In genomic region chr11:97599104-97599503, GRCm38 (mm10) we compare ENCODE assay signal across 33 mouse cellular contexts. TPM values are rescaled to one million over a fixed set of nuclear protein-coding genes. Genes with fewer than 3 reads are reported as not detected.
DNase-seq lines count a peak whose midpoint lies in the region; ATAC-seq and TF ChIP-seq lines count a peak whose summit lies in the region.
"Had no signal": no experiment of that assay in that cellular context is flagged by ENCODE, and none has a peak within 500 bp of the region (broad histone marks: within the 10 kb centered on the region; RNA-seq: fewer than 3 reads in every experiment).

No protein-coding gene starts in this region.

- no peak overlapping the region for H3K27ac ChIP-seq in liver, embryonic 11.5 days (ENCODE audit: low read depth, low read length)
- no peak overlapping the region for H3K27ac ChIP-seq in liver, postnatal 0 days (ENCODE audit: low read depth)
- H3K27ac ChIP-seq in hindbrain, embryonic 16.5 days (ENCODE audit: low read depth, low read length): no peak overlapping the region
- H3K27ac ChIP-seq in hindbrain, embryonic 10.5 days: no peak overlapping the region
- H3K27ac ChIP-seq: embryonic facial prominence, embryonic 10.5 days; embryonic facial prominence, embryonic 15.5 days; limb, embryonic 10.5 days; limb, embryonic 15.5 days; midbrain, embryonic 12.5 days; neural tube, embryonic 12.5 days; stomach, postnatal 0 days had no signal

- H3K9me3 ChIP-seq in liver, embryonic 11.5 days (ENCODE audit: control insufficient read depth, low read length): no peaks in the 10 kb centered on the region
- H3K9me3 ChIP-seq in liver, postnatal 0 days (ENCODE audit: low read length): no peaks in the 10 kb centered on the region
- no peaks in the 10 kb centered on the region for H3K9me3 ChIP-seq in hindbrain, embryonic 16.5 days (ENCODE audit: control insufficient read depth, low read length)
- no peaks in the 10 kb centered on the region for H3K9me3 ChIP-seq in hindbrain, embryonic 10.5 days
- H3K9me3 ChIP-seq: embryonic facial prominence, embryonic 15.5 days; heart, embryonic 12.5 days; limb, embryonic 10.5 days; limb, embryonic 15.5 days; neural tube, embryonic 12.5 days had no signal

- peak overlapping the region; percentile 20 for H3K4me3 ChIP-seq in liver, embryonic 11.5 days (ENCODE audit: low read depth, low read length)
- H3K4me3 ChIP-seq in liver, postnatal 0 days (ENCODE audit: low read depth, low read length): no peak overlapping the region
- no peak overlapping the region for H3K4me3 ChIP-seq in hindbrain, embryonic 16.5 days (ENCODE audit: low read length)
- no peak overlapping the region for H3K4me3 ChIP-seq in lung, adult 2 months (replicated peaks; ENCODE audit: extremely low read depth, low read depth, low read length)
- no peak overlapping the region for H3K4me3 ChIP-seq in hindbrain, embryonic 10.5 days
- H3K4me3 ChIP-seq: embryonic facial prominence, embryonic 10.5 days; embryonic facial prominence, embryonic 15.5 days; heart, embryonic 12.5 days; limb, embryonic 10.5 days; limb, embryonic 15.5 days; megakaryocyte, embryonic 14.5 days; midbrain, embryonic 12.5 days; myocyte; neural tube, embryonic 12.5 days had no signal

- no peak for TF ChIP-seq POLR2A in lung, adult 2 months (IDR thresholded peaks at IDR 0.05; ENCODE audit: borderline replicate concordance, extremely low read depth, low read depth, low read length)

- DNase-seq in liver, embryonic 11.5 days (ENCODE audit: low spot score): no peak
- no peak for DNase-seq in liver, postnatal 0 days
- DNase-seq in ES-CJ7 (ENCODE audit: low read depth, low spot score): peak; percentile 95
- DNase-seq in ZHBTc4 (ENCODE audit: low read depth, low spot score): peak; percentile 92
- DNase-seq in lung, adult 2 months: no peak
- no peak for DNase-seq in hindbrain, embryonic 10.5 days (ENCODE audit: low spot score)
- DNase-seq: adrenal gland, adult 8-10 months; cerebellum, adult 2 months; cerebellum, postnatal 14 days; gastrocnemius, postnatal 14 days; heart, adult 11 months; kidney, adult 8-10 months; kidney, postnatal 10 days; layer of hippocampus, postnatal 36 days; lung, embryonic 14.5 days; right cerebral cortex, adult 18-20 months; spleen, adult 18-20 months had no signal

- H3K36me3 ChIP-seq in liver, embryonic 11.5 days (ENCODE audit: control insufficient read depth, insufficient read depth, low read length): no peaks in the 10 kb centered on the region
- H3K36me3 ChIP-seq in liver, postnatal 0 days (replicated peaks; ENCODE audit: insufficient read depth, low read length): no peaks in the 10 kb centered on the region
- no peaks in the 10 kb centered on the region for H3K36me3 ChIP-seq in hindbrain, embryonic 16.5 days (ENCODE audit: control insufficient read depth, insufficient read depth, low read length)
- H3K36me3 ChIP-seq in hindbrain, embryonic 10.5 days: no peaks in the 10 kb centered on the region
- H3K36me3 ChIP-seq: embryonic facial prominence, embryonic 10.5 days; embryonic facial prominence, embryonic 15.5 days; heart, embryonic 12.5 days; limb, embryonic 10.5 days; limb, embryonic 15.5 days; midbrain, embryonic 12.5 days; neural tube, embryonic 12.5 days had no signal

- H3K4me1 ChIP-seq in liver, embryonic 11.5 days (replicated peaks; ENCODE audit: control insufficient read depth, insufficient read depth, low read length): no peaks in the 10 kb centered on the region
- H3K4me1 ChIP-seq in liver, postnatal 0 days (ENCODE audit: insufficient read depth): no peaks in the 10 kb centered on the region
- no peaks in the 10 kb centered on the region for H3K4me1 ChIP-seq in hindbrain, embryonic 16.5 days (ENCODE audit: control insufficient read depth, insufficient read depth, low read depth, low read length)
- peaks cover 3% of the 10 kb centered on the region; the same call in 1 of the 2 replicates for H3K4me1 ChIP-seq in lung, adult 2 months (ENCODE audit: control insufficient read depth, insufficient read depth, low read length)
- H3K4me1 ChIP-seq in hindbrain, embryonic 10.5 days (replicated peaks): peaks cover 16% of the 10 kb centered on the region
- H3K4me1 ChIP-seq: embryonic facial prominence, embryonic 15.5 days; limb, embryonic 10.5 days; neural tube, embryonic 12.5 days had no signal

- H3K27me3 ChIP-seq in liver, embryonic 11.5 days (replicated peaks; ENCODE audit: control insufficient read depth, insufficient read depth, low read length): no peaks in the 10 kb centered on the region
- H3K27me3 ChIP-seq in liver, postnatal 0 days (ENCODE audit: insufficient read depth, low read length): no peaks in the 10 kb centered on the region
- H3K27me3 ChIP-seq in hindbrain, embryonic 16.5 days (replicated peaks; ENCODE audit: control insufficient read depth, insufficient read depth, low read length): no peaks in the 10 kb centered on the region
- no peaks in the 10 kb centered on the region; the same call in 1 of the 2 replicates for H3K27me3 ChIP-seq in hindbrain, embryonic 10.5 days (ENCODE audit: insufficient read depth, poor library complexity, severe bottlenecking)
- H3K27me3 ChIP-seq: embryonic facial prominence, embryonic 15.5 days; limb, embryonic 15.5 days; midbrain, embryonic 12.5 days; neural tube, embryonic 12.5 days had no signal

- TF ChIP-seq EP300 in liver, postnatal 0 days (IDR thresholded peaks at IDR 0.05; ENCODE audit: low read depth): no peak

- 77% methylated on average over 8 of the region's 8 CpGs for WGBS in liver, embryonic 11.5 days
- WGBS in liver, postnatal 0 days (ENCODE audit: insufficient replicate concordance): 71% methylated on average over 8 of the region's 8 CpGs
- WGBS in hindbrain, embryonic 16.5 days: 97% methylated on average over 8 of the region's 8 CpGs
- 78% methylated on average over 8 of the region's 8 CpGs for WGBS in lung, adult 2 months
- WGBS in hindbrain, embryonic 10.5 days: 90% methylated on average over 8 of the region's 8 CpGs

- no peak for TF ChIP-seq CTCF in liver, postnatal 0 days (IDR thresholded peaks at IDR 0.05; ENCODE audit: low read depth)
- no peak for TF ChIP-seq CTCF in lung, adult 2 months (IDR thresholded peaks at IDR 0.05; ENCODE audit: insufficient read depth, low read length)

- no peak overlapping the region for H3K4me2 ChIP-seq in liver, embryonic 11.5 days
- H3K4me2 ChIP-seq in liver, postnatal 0 days (ENCODE audit: low read depth, low read length): no peak overlapping the region
- H3K4me2 ChIP-seq in hindbrain, embryonic 16.5 days (ENCODE audit: low read length): no peak overlapping the region
- H3K4me2 ChIP-seq: embryonic facial prominence, embryonic 15.5 days; heart, embryonic 12.5 days; limb, embryonic 15.5 days; lung, embryonic 14.5 days; midbrain, embryonic 12.5 days; neural tube, embryonic 12.5 days had no signal

- H3K9ac ChIP-seq in liver, embryonic 11.5 days (ENCODE audit: low read depth, low read length): no peak overlapping the region
- H3K9ac ChIP-seq in liver, postnatal 0 days (replicated peaks): no peak overlapping the region
- no peak overlapping the region for H3K9ac ChIP-seq in hindbrain, embryonic 16.5 days (ENCODE audit: low read depth, low read length)
- H3K9ac ChIP-seq: embryonic facial prominence, embryonic 15.5 days; heart, embryonic 12.5 days; limb, embryonic 15.5 days; lung, embryonic 14.5 days; midbrain, embryonic 12.5 days; neural tube, embryonic 12.5 days had no signal

- no peak for ATAC-seq in liver, embryonic 11.5 days (replicated peaks; ENCODE audit: low FRiP score)
- ATAC-seq in liver, postnatal 0 days: no peak
- ATAC-seq in megakaryocyte progenitor cell, adult 5-6 weeks (replicated peaks; ENCODE audit: poor library complexity): 0 out of 2 replicates have a peak, but pooled peaks have one; percentile 29
- no peak for ATAC-seq in hindbrain, embryonic 16.5 days
- ATAC-seq: CD4-positive, CD25-positive, alpha-beta regulatory T cell, adult 4 months; forebrain, embryonic 14.5 days; intestine, embryonic 16.5 days had no signal

RNA-seq across cellular contexts. Expression of gene Srcin1, which starts 23.1 kb away (rescaled TPM):
- 0.13 and 0.14 TPM in 2 replicates for polyA plus RNA-seq in liver, embryonic 11.5 days (2014; fragmentation: Nextera tagmentation; extraction: Ambion mirVana)
- 0.02 and 0.05 TPM in 2 replicates for polyA plus RNA-seq in liver, postnatal 0 days (2015; fragmentation: Nextera tagmentation; extraction: Ambion mirVana)
- total RNA-seq in megakaryocyte progenitor cell, adult 5-6 weeks (2015): 0.02 TPM in 1 of 2 replicates, not detected in the other
- total RNA-seq in megakaryocyte progenitor cell, adult 5-6 weeks (2017): not detected in 2 replicates
- 8.0 and 8.9 TPM in 2 replicates for polyA plus RNA-seq in hindbrain, embryonic 16.5 days (2015; fragmentation: Nextera tagmentation; extraction: Ambion mirVana)
- polyA plus RNA-seq in lung, adult 2 months (2012; rRNA removed): 6.4 and 7.0 TPM in 2 replicates
- polyA plus RNA-seq in hindbrain, embryonic 10.5 days (2016; fragmentation: Nextera tagmentation; extraction: Ambion mirVana): 0.76 and 1.8 TPM in 2 replicates
- polyA plus RNA-seq: CD4-positive, CD25-positive, alpha-beta regulatory T cell, adult 4 months; heart, embryonic 12.5 days; heart, postnatal 0 days; myocyte had no signal

RNA-seq across cellular contexts. Expression of gene Epop, which starts 30.4 kb away (rescaled TPM):
- polyA plus RNA-seq in liver, embryonic 11.5 days (2014; fragmentation: Nextera tagmentation; extraction: Ambion mirVana): 4.1 and 4.8 TPM in 2 replicates
- 1.1 and 1.6 TPM in 2 replicates for polyA plus RNA-seq in liver, postnatal 0 days (2015; fragmentation: Nextera tagmentation; extraction: Ambion mirVana)
- total RNA-seq in megakaryocyte progenitor cell, adult 5-6 weeks (2015): 3.4 and 4.0 TPM in 2 replicates
- 0.62 and 0.91 TPM in 2 replicates for total RNA-seq in megakaryocyte progenitor cell, adult 5-6 weeks (2017)
- 1.2 and 1.4 TPM in 2 replicates for polyA plus RNA-seq in hindbrain, embryonic 16.5 days (2015; fragmentation: Nextera tagmentation; extraction: Ambion mirVana)
- 6.4 and 12.3 TPM in 2 replicates for polyA plus RNA-seq in lung, adult 2 months (2012; rRNA removed)
- 13.4 and 14.3 TPM in 2 replicates for polyA plus RNA-seq in hindbrain, embryonic 10.5 days (2016; fragmentation: Nextera tagmentation; extraction: Ambion mirVana)

Comparison
In these comparisons a context has a peak if more than half of its experiments do, and no peak if none do; other contexts are left out.
1. DNase-seq: peak in ES-CJ7 (single experiment) and ZHBTc4 (single experiment); none in liver, embryonic 11.5 days (single experiment), liver, postnatal 0 days (single experiment), lung, adult 2 months (single experiment) and hindbrain, embryonic 10.5 days (single experiment).